30 mouse cellular contexts compared by ENCODE assay signal in genomic region chr11:51835598-51835997, GRCm38 (mm10).
"Had no signal": no experiment of that assay in that cellular context is flagged by ENCODE, and none has a peak within 500 bp of the region (broad histone marks: within the 10 kb centered on the region; RNA-seq: fewer than 3 reads in every experiment).

No protein-coding gene starts in this region.

- H3K4me2 ChIP-seq: limb, embryonic 12.5 days; limb, embryonic 13.5 days; limb, embryonic 15.5 days; liver, embryonic 11.5 days; liver, embryonic 12.5 days; liver, embryonic 13.5 days; lung, embryonic 14.5 days; lung, embryonic 15.5 days; midbrain, embryonic 11.5 days; midbrain, embryonic 12.5 days; midbrain, embryonic 13.5 days; midbrain, embryonic 15.5 days; neural tube, embryonic 12.5 days had no signal

- H3K36me3 ChIP-seq: limb, embryonic 10.5 days; liver, embryonic 13.5 days; midbrain, embryonic 10.5 days; midbrain, embryonic 12.5 days; midbrain, embryonic 13.5 days; midbrain, embryonic 15.5 days; neural tube, embryonic 12.5 days had no signal

- H3K4me3 ChIP-seq: limb, embryonic 10.5 days; limb, embryonic 12.5 days; limb, embryonic 13.5 days; limb, embryonic 15.5 days; liver, embryonic 12.5 days; liver, embryonic 13.5 days; lung, embryonic 15.5 days; megakaryocyte, embryonic 14.5 days; midbrain, embryonic 10.5 days; midbrain, embryonic 12.5 days; midbrain, embryonic 13.5 days; midbrain, embryonic 15.5 days; myocyte; neural tube, embryonic 12.5 days had no signal

- H3K27ac ChIP-seq: limb, embryonic 10.5 days; limb, embryonic 12.5 days; limb, embryonic 13.5 days; limb, embryonic 15.5 days; liver, embryonic 12.5 days; liver, embryonic 13.5 days; liver, embryonic 14.5 days; lung, embryonic 15.5 days; macrophage; midbrain, embryonic 10.5 days; midbrain, embryonic 12.5 days; midbrain, embryonic 13.5 days; midbrain, embryonic 15.5 days; neural tube, embryonic 12.5 days had no signal

- H3K27me3 ChIP-seq: limb, embryonic 12.5 days; limb, embryonic 13.5 days; limb, embryonic 15.5 days; liver, embryonic 12.5 days; liver, embryonic 13.5 days; lung, embryonic 15.5 days; midbrain, embryonic 12.5 days; midbrain, embryonic 13.5 days; midbrain, embryonic 15.5 days; neural tube, embryonic 12.5 days had no signal

- H3K9ac ChIP-seq: limb, embryonic 12.5 days; limb, embryonic 13.5 days; limb, embryonic 15.5 days; liver, embryonic 12.5 days; liver, embryonic 13.5 days; liver, embryonic 14.5 days; lung, embryonic 14.5 days; lung, embryonic 15.5 days; midbrain, embryonic 12.5 days; midbrain, embryonic 13.5 days; midbrain, embryonic 15.5 days; neural tube, embryonic 12.5 days had no signal

- H3K4me1 ChIP-seq: lung, embryonic 15.5 days had no signal

- DNase-seq: left cerebral cortex, postnatal 4 days; liver; liver, embryonic 13.5 days; lung, adult 18-20 months; lung, adult 2 months; lung, embryonic 14.5 days; lung, postnatal 10 days; lung, postnatal 14 days; lung, postnatal 36 days; lung, postnatal 4 days; midbrain, embryonic 14.5 days had no signal

- H3K9me3 ChIP-seq: limb, embryonic 10.5 days; limb, embryonic 12.5 days; limb, embryonic 13.5 days; limb, embryonic 15.5 days; liver, embryonic 12.5 days; liver, embryonic 13.5 days; lung, embryonic 15.5 days; megakaryocyte, embryonic 14.5 days; midbrain, embryonic 10.5 days; midbrain, embryonic 12.5 days; midbrain, embryonic 13.5 days; midbrain, embryonic 15.5 days; neural tube, embryonic 12.5 days had no signal

- ATAC-seq: liver, embryonic 12.5 days; lung, postnatal 0 days; midbrain, embryonic 13.5 days; midbrain, embryonic 15.5 days; midbrain, embryonic 16.5 days had no signal
